Mouse (Mus musculus) frontal cortex, postnatal 10 days (tissue): ENCODE measurements at regions not wholly inside any gene's neighbourhood (a gene's known extent, or its start where the extent isn't known, plus 50 kb on each side); places are given as distances from the start of the nearest gene placed in this dataset.
A peak's percentile ranks its signal among the peaks of the same experiment; 100 is the strongest.

ENCODE experiments used
- DNase-seq, 2 experiments: peaks; one replicate each; pipeline ENCODE4 v3.0.0; 2022; ENCODE audit warnings: low spot score in 2 of 2, mixed read lengths in 1 of 2

GRCm38 (mm10) chr15:102776218-102776850, 54.4 kb upstream of the Calcoco1 start:
- DNase-seq, result no peak

GRCm38 (mm10) chr15:102780626-102781025, 58.6 kb upstream of the Calcoco1 start:
- DNase-seq, result no peak

- DNase-seq, result no peak
Observed at GRCm38 (mm10) chr15:102782988-102783799, 61.2 kb upstream of the Calcoco1 start.

- DNase-seq, result no peak
Observed at GRCm38 (mm10) chr15:102785055-102785820, 63.3 kb upstream of the Calcoco1 start.

GRCm38 (mm10) chr15:102788846-102789518, 67.0 kb upstream of the Calcoco1 start:
- peak; percentile 71 to 88 for DNase-seq

- peak in 1 of 2 experiments; percentile 36 for DNase-seq
Observed at GRCm38 (mm10) chr15:102797020-102797618, 75.1 kb upstream of the Calcoco1 start.

GRCm38 (mm10) chr15:102800049-102800448, 78.1 kb upstream of the Calcoco1 start:
- DNase-seq, result no peak

- peak in 1 of 2 experiments; percentile 43 for DNase-seq
Observed at GRCm38 (mm10) chr15:102802265-102802813, 80.4 kb upstream of the Calcoco1 start.

GRCm38 (mm10) chr15:102807353-102807752, 85.4 kb upstream of the Calcoco1 start:
- DNase-seq, result peak; percentile 33 to 41

GRCm38 (mm10) chr15:102819181-102819580, 97.2 kb upstream of the Calcoco1 start:
- no peak for DNase-seq

GRCm38 (mm10) chr15:102839688-102840087, 81.2 kb upstream of the Hoxc13 start:
- DNase-seq, result no peak

GRCm38 (mm10) chr15:102862374-102862773, 58.5 kb upstream of the Hoxc13 start:
- DNase-seq, result no peak

GRCm38 (mm10) chr15:102866788-102867187, 54.1 kb upstream of the Hoxc13 start:
- no peak for DNase-seq
